Mouse (Mus musculus) ES-E14 (cell line): ENCODE data around the gene Steap4. TPM values are rescaled to one million over a fixed set of nuclear protein-coding genes. Genes with fewer than 3 reads are reported as not detected.

Source experiments
- DNase-seq: peaks from one replicate; pipeline ENCODE4 v3.0.0-alpha.2; 2013; ENCODE audit warnings: low read depth, low spot score
- H3K27ac ChIP-seq: 2 replicates; pipeline ENCODE4 v1.5.1; 2012; ENCODE audit warnings: low read depth, mild to moderate bottlenecking, low read length, moderate library complexity, mixed read lengths; ENCODE audit not compliant: poor library complexity, insufficient read depth, severe bottlenecking
- H3K36me3 ChIP-seq: 2 replicates; pipeline ENCODE4 v1.6.1; 2012; ENCODE audit warnings: mild to moderate bottlenecking, low read length, moderate library complexity, mixed read lengths; ENCODE audit not compliant: control insufficient read depth, poor library complexity, insufficient read depth, severe bottlenecking
- H3K4me1 ChIP-seq, 2 experiments: fragments of 150-350 bp in 1 of 2; sonication (generic) in 1 of 2; 2 replicates each; pipeline ENCODE4 v1.6.1; 2012; ENCODE audit warnings: low read length in 2 of 2, mild to moderate bottlenecking in 1 of 2, mixed read lengths in 1 of 2; ENCODE audit not compliant: control insufficient read depth in 2 of 2, insufficient read depth in 2 of 2, poor library complexity in 1 of 2
- H3K4me3 ChIP-seq, 2 experiments: fragments of 150-350 bp in 1 of 2; sonication (generic) in 1 of 2; 2 replicates each; pipeline ENCODE4 v1.5.1; 2012; ENCODE audit warnings: low read length in 2 of 2, low read depth in 1 of 2, mild to moderate bottlenecking in 1 of 2, mixed read lengths in 1 of 2; ENCODE audit not compliant: insufficient read depth in 1 of 2, poor library complexity in 1 of 2, severe bottlenecking in 1 of 2
- H3K9ac ChIP-seq: 2 replicates; pipeline ENCODE4 v1.6.1; 2012; ENCODE audit warnings: low read depth, mild to moderate bottlenecking, low read length, mixed read lengths; ENCODE audit not compliant: poor library complexity, insufficient read depth, severe bottlenecking
- H3K9me3 ChIP-seq: fragments of 150-350 bp; sonication (generic); 2 replicates; pipeline ENCODE4 v1.6.1; 2012; ENCODE audit warnings: low read depth, mild to moderate bottlenecking, low read length; ENCODE audit not compliant: control insufficient read depth, insufficient read depth
- CHD2 ChIP-seq: IDR thresholded peaks from 2 replicates; pipeline ENCODE4 v1.6.1; 2014; ENCODE audit warnings: mild to moderate bottlenecking, low read depth, low read length, inconsistent platforms
- HCFC1 ChIP-seq: IDR thresholded peaks from 2 replicates; pipeline ENCODE4 v1.6.1; 2012; ENCODE audit warnings: low read length, inconsistent platforms, borderline replicate concordance; ENCODE audit not compliant: insufficient read depth
- MAFK ChIP-seq: IDR thresholded peaks from 2 replicates; pipeline ENCODE4 v1.6.1; 2014; ENCODE audit warnings: mild to moderate bottlenecking, low read depth, low read length, inconsistent platforms; ENCODE audit not compliant: insufficient read depth
- ZC3H11A ChIP-seq: IDR thresholded peaks from 2 replicates; pipeline ENCODE4 v1.6.1; 2012; ENCODE audit warnings: low read depth, mild to moderate bottlenecking, inconsistent platforms, low read length, borderline replicate concordance
- ZNF384 ChIP-seq: IDR thresholded peaks from 2 replicates; pipeline ENCODE4 v1.6.1; 2012; ENCODE audit warnings: low read depth, low read length, inconsistent platforms
- in situ Hi-C, 2 experiments: fragments of 600-800 bp; cut with MboI; formaldehyde crosslinking; loops; one replicate each; pipeline ENCODE4 v1.15.1; 2025; ENCODE audit warnings: low sequenced_read_pairs in 2 of 2, inconsistent platforms in 1 of 2; ENCODE audit not compliant: unreplicated experiment in 2 of 2
- total RNA-seq: library from RNA; depleted of rRNA; stranded (reverse); fragments of 300-350 nt; gene quantifications from 2 replicates; pipeline ENCODE4 v1.2.3, GENCODE M21; 2012; rRNA removed

The Steap4 gene
- total RNA-seq, 1 experiment = 0.67 TPM

GRCm38 (mm10) chr5:8000466-8000865 is 40.2 kb downstream of the Steap4 start:
- no peaks in the 10 kb centered on the region for H3K36me3 ChIP-seq
- DNase-seq = no peak
- TF ChIP-seq ZNF384 (no peak), ZC3H11A (no peak), MAFK (no peak), HCFC1 (no peak), CHD2 (no peak)
- no peak overlapping the region for H3K27ac ChIP-seq
- H3K9ac ChIP-seq = no peak overlapping the region
- no peak overlapping the region for H3K4me3 ChIP-seq
- H3K9me3 ChIP-seq = no peaks in the 10 kb centered on the region
- no peaks in the 10 kb centered on the region for H3K4me1 ChIP-seq
- in situ Hi-C loops = no loop called here

GRCm38 (mm10) chr5:8002827-8003226 is 42.6 kb downstream of the Steap4 start:
- DNase-seq = no peak
- H3K9ac ChIP-seq = no peak overlapping the region
- in situ Hi-C loops = no loop called here
- no peaks in the 10 kb centered on the region for H3K4me1 ChIP-seq
- H3K4me3 ChIP-seq = no peak overlapping the region
- no peak overlapping the region for H3K27ac ChIP-seq
- H3K36me3 ChIP-seq = no peaks in the 10 kb centered on the region
- TF ChIP-seq CHD2 = no peak
- no peak for TF ChIP-seq HCFC1
- TF ChIP-seq ZC3H11A = no peak
- TF ChIP-seq ZNF384 = no peak
- TF ChIP-seq MAFK = no peak
- no peaks in the 10 kb centered on the region for H3K9me3 ChIP-seq

GRCm38 (mm10) chr5:8013276-8013675 is 53.0 kb downstream of the Steap4 start:
- Histone ChIP-seq H3K4me3 (no peak overlapping the region), H3K9me3 (no peaks in the 10 kb centered on the region; the same call in 1 of the 2 replicates), H3K36me3 (no peaks in the 10 kb centered on the region), H3K4me1 (no peaks in the 10 kb centered on the region), H3K27ac (no peak overlapping the region), H3K9ac (no peak overlapping the region)
- TF ChIP-seq CHD2 (no peak), ZC3H11A (no peak), MAFK (no peak), HCFC1 (no peak), ZNF384 (no peak)
- no peak for DNase-seq
- in situ Hi-C loops = no loop called here

Other genes with a start within 250 kb of the Steap4 start
- gene Sri, start 85.6 kb downstream of the Steap4 start, total RNA-seq = 70.4 and 93.0 TPM in 2 replicates